Mouse (Mus musculus) heart, embryonic 12.5 days (tissue): Measurements from ENCODE around the gene Tmem25. TPM values are rescaled to one million over a fixed set of nuclear protein-coding genes. Genes with fewer than 3 reads are reported as not detected.

Experiments
- ATAC-seq: fragments of 200-750 bp; cut with Nextera tagmentation; 2 replicates; pipeline ENCODE4 v1.8.0; 2017; ENCODE audit warnings: moderate TSS enrichment, moderate library complexity; ENCODE audit not compliant: insufficient number of reproducible peaks, low FRiP score
- H3K27ac ChIP-seq: fragments of 300-500 bp; sonication (generic); 2 replicates; pipeline ENCODE4 v1.5.1; 2016; ENCODE audit warnings: mild to moderate bottlenecking, moderate library complexity; ENCODE audit not compliant: poor library complexity, severe bottlenecking
- H3K27me3 ChIP-seq: fragments of 300-500 bp; sonication (generic); replicated peaks from 2 replicates; pipeline ENCODE4 v1.6.1; 2016; ENCODE audit warnings: mild to moderate bottlenecking, moderate library complexity
- H3K36me3 ChIP-seq: fragments of 300-500 bp; sonication (generic); 2 replicates; pipeline ENCODE4 v1.6.1; 2016; ENCODE audit warnings: mild to moderate bottlenecking, moderate library complexity
- H3K4me1 ChIP-seq: fragments of 300-500 bp; sonication (generic); replicated peaks from 2 replicates; pipeline ENCODE4 v1.6.1; 2016; ENCODE audit warnings: mild to moderate bottlenecking
- H3K4me2 ChIP-seq: fragments of 300-500 bp; sonication (generic); 2 replicates; pipeline ENCODE4 v1.6.1; 2016; ENCODE audit warnings: mild to moderate bottlenecking, moderate library complexity
- H3K4me3 ChIP-seq: fragments of 300-500 bp; sonication (generic); 2 replicates; pipeline ENCODE4 v1.5.1; 2016; ENCODE audit warnings: mild to moderate bottlenecking
- H3K9ac ChIP-seq: fragments of 300-500 bp; sonication (generic); 2 replicates; pipeline ENCODE4 v1.6.1; 2016; ENCODE audit warnings: mild to moderate bottlenecking, moderate library complexity
- H3K9me3 ChIP-seq: fragments of 300-500 bp; sonication (generic); replicated peaks from 2 replicates; pipeline ENCODE4 v1.6.1; 2016; ENCODE audit warnings: mild to moderate bottlenecking, moderate library complexity
- WGBS: fragments of 180-500 bp; shearing (Covaris S2); methylation state at CpG from one replicate; pipeline ENCODE4 v1.1.7; 2016; 5-methylcytosine and 5-hydroxymethylcytosine counted together
- polyA plus RNA-seq: library from polyadenylated mRNA; unstranded; fragments of >200 nt; fragmentation: Nextera tagmentation; extraction: Ambion mirVana; gene quantifications from 2 replicates; pipeline ENCODE4 v1.2.1, GENCODE M21; 2016

Gene Tmem25
- polyA plus RNA-seq, 1 experiment from 2014 or later = 2.2 TPM

DNA sequence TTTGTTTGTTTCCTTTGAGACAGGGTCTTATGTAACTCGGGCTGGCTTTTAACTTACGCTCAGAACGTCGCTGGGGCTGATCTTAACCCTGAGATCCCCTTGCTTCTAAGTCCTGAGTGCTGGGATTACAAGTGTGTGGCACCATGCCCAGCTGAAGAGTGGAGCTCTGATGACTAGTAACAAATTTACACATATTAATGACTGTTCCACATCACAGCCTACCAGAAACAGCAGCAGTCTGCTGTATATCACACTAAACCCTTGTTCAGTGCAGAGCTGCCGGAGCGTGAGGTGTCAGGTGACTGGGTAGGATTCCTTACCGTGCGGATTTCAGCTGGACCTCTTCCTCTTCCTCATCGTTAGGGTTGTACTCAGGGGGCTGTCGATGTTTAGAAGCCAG is 11.2 kb upstream of the Tmem25 start:
- Histone ChIP-seq H3K9me3 (no peaks in the 10 kb centered on the region), H3K27ac (no peak overlapping the region), H3K4me3 (no peak overlapping the region), H3K4me1 (no peaks in the 10 kb centered on the region), H3K4me2 (no peak overlapping the region), H3K27me3 (no peaks in the 10 kb centered on the region), H3K9ac (no peak overlapping the region), H3K36me3 (peaks cover 93% of the 10 kb centered on the region)
- WGBS = 87% methylated on average over 10 of the region's 10 CpGs
- no peak for ATAC-seq

- no peak overlapping the region for H3K27ac ChIP-seq
- H3K36me3 ChIP-seq = peaks cover 76% of the 10 kb centered on the region
- H3K27me3 ChIP-seq = no peaks in the 10 kb centered on the region
- no peak overlapping the region for H3K4me3 ChIP-seq
- no peak overlapping the region for H3K9ac ChIP-seq
- ATAC-seq = no peak
- H3K4me1 ChIP-seq = no peaks in the 10 kb centered on the region
- 93% methylated on average over 10 of the region's 10 CpGs for WGBS
- H3K4me2 ChIP-seq = no peak overlapping the region
- H3K9me3 ChIP-seq = no peaks in the 10 kb centered on the region
Measured at GRCm38 (mm10) chr9:44807778-44808177, 8.7 kb upstream of the Tmem25 start.

DNA sequence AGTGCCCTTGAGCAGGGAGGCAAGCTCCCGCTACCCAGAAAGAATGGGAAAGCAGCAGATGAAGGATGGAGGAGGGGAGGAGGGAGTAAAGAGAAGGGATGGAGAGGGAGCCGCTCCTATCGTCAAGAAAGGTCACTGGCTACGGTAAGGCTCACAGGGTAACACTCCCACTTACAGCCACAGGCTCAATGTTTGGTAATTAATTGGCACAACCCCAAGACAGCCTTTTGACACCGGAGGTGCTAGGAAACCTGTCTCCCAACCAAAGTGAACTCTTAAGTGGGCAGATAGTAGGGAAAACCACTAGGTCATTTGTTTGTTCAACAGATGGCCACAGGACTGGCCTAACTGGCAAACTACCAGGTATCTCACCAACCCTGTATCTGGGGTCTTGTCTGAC is 8.0 kb upstream of the Tmem25 start:
- Histone ChIP-seq H3K27ac (no peak overlapping the region), H3K4me3 (no peak overlapping the region), H3K4me2 (no peak overlapping the region), H3K27me3 (no peaks in the 10 kb centered on the region), H3K9me3 (no peaks in the 10 kb centered on the region), H3K9ac (no peak overlapping the region), H3K4me1 (no peaks in the 10 kb centered on the region), H3K36me3 (peaks cover 71% of the 10 kb centered on the region)
- no peak for ATAC-seq
- 75% methylated on average over 5 of the region's 5 CpGs for WGBS

DNA sequence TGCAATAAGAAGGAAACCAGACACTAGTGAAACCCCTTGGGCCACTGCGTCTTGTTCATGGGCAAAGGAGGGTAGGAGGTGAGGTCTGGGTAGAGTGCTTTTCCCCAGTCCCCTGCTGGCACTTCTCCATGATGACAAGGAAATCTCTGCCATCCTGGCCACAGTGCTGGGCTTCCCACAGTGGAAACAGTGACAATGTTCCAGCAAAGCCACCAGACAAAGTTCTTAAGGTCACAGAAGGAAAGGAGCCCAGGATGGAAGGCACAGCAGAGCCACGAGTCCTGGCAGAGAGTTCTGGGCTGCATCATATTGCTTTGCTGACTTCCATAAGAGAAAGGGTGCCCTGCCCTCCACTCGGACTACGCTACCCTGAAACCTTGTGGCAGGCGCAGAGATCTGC is 6.4 kb upstream of the Tmem25 start:
- Histone ChIP-seq H3K4me2 (no peak overlapping the region), H3K36me3 (peaks cover 58% of the 10 kb centered on the region), H3K9ac (no peak overlapping the region), H3K27me3 (peaks cover 8% of the 10 kb centered on the region; the same call in 1 of the 2 replicates), H3K4me1 (no peaks in the 10 kb centered on the region), H3K4me3 (no peak overlapping the region), H3K9me3 (no peaks in the 10 kb centered on the region), H3K27ac (no peak overlapping the region)
- WGBS = 88% methylated on average over 5 of the region's 5 CpGs
- ATAC-seq = no peak

- Histone ChIP-seq H3K4me3 (no peak overlapping the region), H3K4me1 (peaks cover 5% of the 10 kb centered on the region), H3K27ac (no peak overlapping the region), H3K9ac (no peak overlapping the region), H3K9me3 (no peaks in the 10 kb centered on the region), H3K36me3 (peaks cover 50% of the 10 kb centered on the region), H3K4me2 (no peak overlapping the region), H3K27me3 (peaks cover 8% of the 10 kb centered on the region; the same call in 1 of the 2 replicates)
- 90% methylated on average over 10 of the region's 10 CpGs for WGBS
- no peak for ATAC-seq
Measured at GRCm38 (mm10) chr9:44804678-44805077, 5.6 kb upstream of the Tmem25 start.

DNA sequence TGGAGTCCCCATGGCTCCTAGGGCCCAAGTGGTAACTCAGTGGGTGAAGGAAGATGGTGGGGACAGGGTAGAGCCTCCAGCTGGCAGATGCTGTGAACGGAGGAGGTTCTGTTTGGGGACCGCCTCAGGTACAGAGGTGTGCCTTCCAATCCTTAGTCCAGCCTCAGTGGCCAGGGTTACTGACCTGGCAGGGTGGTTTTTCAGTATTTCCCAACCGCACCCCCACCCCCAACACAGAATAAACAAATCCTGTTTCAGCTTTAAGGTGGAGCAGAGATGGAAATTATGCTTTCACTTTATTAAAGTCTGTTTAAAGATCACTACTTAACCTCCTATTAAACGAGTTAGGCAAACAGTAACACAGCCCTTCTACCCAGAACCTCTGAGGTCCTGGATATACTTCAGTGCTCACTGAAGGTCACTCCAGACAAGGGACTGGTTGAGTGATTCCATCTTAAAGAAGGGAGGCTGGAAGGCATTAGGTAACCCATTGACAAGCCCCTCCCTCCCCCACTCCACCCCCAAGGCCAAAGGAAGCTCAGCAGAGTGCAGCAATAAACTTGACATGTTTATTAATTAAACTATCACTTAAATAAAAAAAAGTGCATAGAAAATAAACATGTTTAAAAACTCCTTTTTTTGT is 3.8 kb upstream of the Tmem25 start, which contains the start of gene Ttc36:
Gene Ttc36 (minus strand): TSS at position 265 of the 643 bp plus-strand sequence.
- Histone ChIP-seq H3K36me3 (peaks cover 32% of the 10 kb centered on the region), H3K9me3 (no peaks in the 10 kb centered on the region), H3K4me3 (no peak within 1 kb of the TSS), H3K9ac (no peak within 1 kb of the TSS), H3K4me1 (peaks cover 13% of the 10 kb centered on the region), H3K27me3 (peaks cover 17% of the 10 kb centered on the region), H3K27ac (no peak within 1 kb of the TSS), H3K4me2 (no peak within 1 kb of the TSS)
- WGBS = 77% methylated on average over 4 of the region's 4 CpGs
- ATAC-seq = no peak

DNA sequence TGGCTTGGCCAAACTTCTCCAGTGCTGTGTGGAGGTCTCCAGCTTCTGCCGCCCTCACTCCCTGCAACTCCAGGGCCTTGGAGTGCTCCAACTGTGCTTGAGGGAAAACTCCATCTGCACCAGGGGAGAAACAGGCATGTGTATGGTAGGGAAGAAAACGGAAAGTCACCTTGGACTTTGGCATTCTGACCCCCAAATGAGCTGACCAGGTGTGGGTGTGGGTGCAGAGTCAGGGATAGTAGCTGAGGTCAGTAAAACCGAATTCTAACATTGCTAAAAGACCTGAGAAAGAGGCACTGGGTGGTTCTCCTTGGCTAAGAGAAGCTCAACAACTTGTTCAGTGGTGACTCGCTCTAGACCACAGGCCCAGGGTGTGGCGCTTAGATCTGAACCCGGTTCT is 2.6 kb upstream of the Tmem25 start:
- Histone ChIP-seq H3K4me1 (peaks cover 13% of the 10 kb centered on the region), H3K27ac (no peak overlapping the region)
- WGBS = 79% methylated on average over 6 of the region's 6 CpGs

DNA sequence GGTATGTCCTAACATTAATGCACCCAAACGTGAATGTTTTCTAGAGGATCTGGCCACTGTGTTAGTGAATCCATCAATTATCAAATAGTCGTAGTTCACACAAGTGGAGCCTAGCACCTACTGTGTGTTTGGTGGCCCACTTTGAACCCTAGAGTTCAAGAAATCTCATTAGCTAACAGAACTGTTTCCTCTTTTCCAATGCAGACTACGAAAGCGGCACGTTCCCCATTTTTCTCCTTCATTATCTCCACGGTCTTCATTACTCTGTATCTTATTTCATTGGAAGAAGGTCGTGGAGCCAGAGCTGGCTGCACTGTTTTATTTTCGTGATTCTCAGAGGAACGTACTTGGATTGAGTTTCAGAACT is 834 bp upstream of the Tmem25 start:
- Histone ChIP-seq H3K4me3 (peak overlapping the region; percentile 66), H3K27me3 (peaks cover 30% of the 10 kb centered on the region), H3K36me3 (peaks cover 4% of the 10 kb centered on the region), H3K4me2 (peak overlapping the region; percentile 91), H3K9me3 (no peaks in the 10 kb centered on the region), H3K9ac (peak overlapping the region; percentile 77), H3K27ac (no peak overlapping the region), H3K4me1 (peaks cover 13% of the 10 kb centered on the region)
- WGBS = 45% methylated on average over 9 of the region's 9 CpGs
- no peak for ATAC-seq

More for the DNA sequence above, 2.6 kb upstream of the Tmem25 start:
- H3K27me3 ChIP-seq = peaks cover 28% of the 10 kb centered on the region
- H3K4me3 ChIP-seq = no peak overlapping the region
- no peaks in the 10 kb centered on the region for H3K9me3 ChIP-seq
- H3K9ac ChIP-seq = no peak overlapping the region
- no peak overlapping the region for H3K4me2 ChIP-seq
- no peak for ATAC-seq
- peaks cover 20% of the 10 kb centered on the region for H3K36me3 ChIP-seq

GRCm38 (mm10) chr9:44798298-44798697 is 809 bp downstream of the Tmem25 start:
- Histone ChIP-seq H3K4me3 (peak overlapping the region; percentile 66), H3K4me1 (peaks cover 13% of the 10 kb centered on the region), H3K9me3 (no peaks in the 10 kb centered on the region), H3K9ac (no peak overlapping the region), H3K27me3 (peaks cover 30% of the 10 kb centered on the region), H3K27ac (no peak overlapping the region), H3K4me2 (peak overlapping the region; percentile 91; the same call in 1 of the 2 replicates), H3K36me3 (no peaks in the 10 kb centered on the region)
- ATAC-seq = no peak
- 39% methylated on average over 7 of the region's 7 CpGs for WGBS

- peaks cover 12% of the 10 kb centered on the region for H3K27me3 ChIP-seq
- no peaks in the 10 kb centered on the region for H3K9me3 ChIP-seq
- no peak overlapping the region for H3K4me3 ChIP-seq
- peaks cover 48% of the 10 kb centered on the region for H3K36me3 ChIP-seq
- WGBS = 76% methylated on average over 9 of the region's 9 CpGs
- no peak overlapping the region for H3K9ac ChIP-seq
- no peak overlapping the region for H3K27ac ChIP-seq
- no peaks in the 10 kb centered on the region for H3K4me1 ChIP-seq
- no peak for ATAC-seq
- no peak overlapping the region for H3K4me2 ChIP-seq
Measured at GRCm38 (mm10) chr9:44792842-44793241, 6.3 kb downstream of the Tmem25 start.

DNA sequence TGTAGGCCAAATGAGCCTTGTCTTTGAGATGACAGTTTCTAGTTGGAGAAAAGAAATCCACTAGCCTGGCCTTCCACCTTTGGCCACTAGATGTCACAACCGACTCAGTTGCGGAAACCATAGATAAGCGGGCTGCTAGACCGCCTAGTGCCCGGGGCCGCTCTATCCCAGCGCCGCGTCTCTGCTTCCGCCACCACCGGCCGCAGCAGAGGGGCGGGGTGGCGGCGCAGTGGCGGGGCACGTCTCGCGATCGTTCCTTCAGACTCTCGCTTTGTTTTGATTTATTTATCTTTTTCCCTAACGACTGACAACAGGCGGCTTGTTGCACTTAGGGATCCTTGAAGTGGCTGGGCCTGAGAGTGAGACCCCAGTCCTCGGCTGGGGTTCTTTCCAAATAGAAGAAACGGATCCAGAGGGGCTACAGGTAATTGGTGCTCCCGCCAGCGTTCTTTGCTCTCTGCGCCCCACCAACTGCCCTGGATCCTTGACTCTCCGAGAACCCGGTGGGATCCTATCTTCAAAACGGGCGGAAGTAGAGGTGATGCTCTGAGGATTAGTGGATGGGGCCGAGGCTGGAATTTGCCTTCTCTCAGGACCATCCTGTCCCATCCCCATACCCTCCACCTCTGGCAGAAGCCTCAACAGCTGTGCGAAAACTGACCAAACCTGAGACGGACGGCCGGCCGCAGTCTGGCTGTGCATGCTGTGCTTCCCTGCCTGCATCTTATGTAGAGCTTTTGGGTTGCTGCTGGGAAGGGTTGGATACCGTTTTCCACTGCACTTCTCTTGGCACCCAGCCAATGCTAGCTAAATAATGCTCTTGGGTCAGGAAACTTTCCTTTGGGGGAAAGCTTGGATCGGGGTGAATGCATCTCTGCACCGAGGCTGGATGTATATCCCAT is 26.1 kb downstream of the Tmem25 start:
- under 1% methylated on average over 41 of the region's 41 CpGs for WGBS
- peaks cover 11% of the 10 kb centered on the region for H3K4me1 ChIP-seq
- H3K36me3 ChIP-seq = peaks cover 13% of the 10 kb centered on the region
- H3K27me3 ChIP-seq = no peaks in the 10 kb centered on the region
- no peaks in the 10 kb centered on the region for H3K9me3 ChIP-seq
- ATAC-seq = peak; percentile 98
- H3K4me3 ChIP-seq = peak overlapping the region; percentile 69
- peak overlapping the region; percentile 90 for H3K4me2 ChIP-seq
- H3K27ac ChIP-seq = peak overlapping the region; percentile 91
- peak overlapping the region; percentile 83 for H3K9ac ChIP-seq
